Mouse (Mus musculus): ENCODE data around the gene Phka2.

Gene Phka2

DNA sequence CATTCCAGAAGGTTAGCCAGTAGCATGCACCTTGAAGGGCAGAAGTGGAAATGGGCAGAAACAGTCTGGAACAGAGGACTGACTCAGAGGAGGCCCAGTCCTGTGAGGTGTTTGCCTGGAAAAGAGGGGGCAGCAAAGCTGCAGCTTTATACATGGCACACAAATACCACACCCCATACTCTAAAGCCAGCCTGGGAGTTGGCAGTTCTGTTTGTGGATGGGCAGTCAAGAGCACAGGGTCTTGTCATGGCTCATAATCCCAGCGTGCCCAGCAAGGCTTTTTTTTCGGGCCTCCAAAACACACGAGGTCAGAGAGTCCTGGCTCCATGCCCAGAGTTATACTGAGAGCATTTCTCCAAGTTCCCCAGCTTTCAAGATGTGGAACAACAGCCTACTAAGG lies 99.1 kb downstream of the Phka2 start:
- no peak for DNase-seq

DNA sequence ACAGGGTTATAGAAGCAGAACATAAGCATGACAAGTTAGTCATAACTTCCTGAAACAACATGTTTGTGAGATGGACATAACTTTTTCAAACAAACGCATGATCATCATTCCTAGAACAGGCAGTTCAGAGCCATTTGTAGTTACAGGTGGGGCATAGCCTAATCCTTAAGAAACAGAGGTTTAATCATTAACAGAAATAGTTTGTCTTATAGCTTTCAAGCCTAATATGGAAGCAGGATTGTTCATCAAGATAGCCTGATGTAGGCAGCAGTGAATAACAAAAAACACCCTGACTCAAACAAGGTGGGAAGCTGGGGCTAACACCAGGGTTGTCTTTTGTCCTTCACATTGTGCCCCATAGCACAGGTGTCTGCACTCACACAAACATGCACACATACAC lies 100.8 kb downstream of the Phka2 start:
- no peak for DNase-seq

DNA sequence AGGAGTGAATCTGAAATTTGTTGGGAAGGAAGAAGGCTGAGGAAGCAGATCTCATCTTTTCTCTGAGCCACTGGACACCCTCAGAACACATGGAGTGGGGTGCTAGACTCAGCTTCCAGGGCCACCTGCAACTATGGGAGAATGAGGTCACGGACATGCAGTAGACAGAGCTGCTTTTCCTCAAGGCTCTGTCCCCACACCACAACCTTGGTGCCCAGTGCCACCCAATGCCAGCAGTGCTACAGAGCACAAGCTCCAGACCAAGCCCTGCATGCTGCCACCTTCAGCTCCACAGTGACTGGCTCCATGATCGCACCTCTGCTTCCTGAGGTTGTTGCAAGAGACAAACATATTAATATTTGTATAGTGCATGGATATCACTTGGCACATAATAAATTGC lies 101.3 kb downstream of the Phka2 start:
- DNase-seq: no peak

DNA sequence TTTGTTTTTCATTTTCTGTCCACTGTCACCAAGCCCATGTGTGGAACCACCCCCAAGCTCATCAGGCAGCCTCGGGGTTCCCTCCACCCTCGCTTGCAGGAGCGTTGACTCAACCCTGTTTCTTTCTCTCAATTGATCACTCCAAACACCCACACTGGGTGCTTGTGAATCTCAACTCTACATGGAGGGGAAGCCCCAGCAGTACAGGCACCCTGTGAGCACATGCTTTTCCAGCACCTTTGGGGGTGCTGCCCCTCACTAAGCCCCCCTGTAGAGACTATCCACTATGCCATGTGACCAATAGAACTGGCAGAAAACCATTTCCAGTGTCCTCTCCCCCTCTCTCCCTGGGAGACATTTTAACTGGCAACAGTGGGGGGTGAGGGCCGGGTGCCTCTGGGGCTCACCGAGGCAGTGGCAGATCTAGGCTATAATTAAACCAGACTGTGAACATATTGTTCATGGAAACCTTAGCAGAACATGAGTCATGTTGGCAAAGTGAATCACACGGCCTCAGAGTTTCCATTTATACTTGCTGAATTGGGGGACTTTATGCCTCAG lies 102.1 kb downstream of the Phka2 start:
- DNase-seq: no peak

DNA sequence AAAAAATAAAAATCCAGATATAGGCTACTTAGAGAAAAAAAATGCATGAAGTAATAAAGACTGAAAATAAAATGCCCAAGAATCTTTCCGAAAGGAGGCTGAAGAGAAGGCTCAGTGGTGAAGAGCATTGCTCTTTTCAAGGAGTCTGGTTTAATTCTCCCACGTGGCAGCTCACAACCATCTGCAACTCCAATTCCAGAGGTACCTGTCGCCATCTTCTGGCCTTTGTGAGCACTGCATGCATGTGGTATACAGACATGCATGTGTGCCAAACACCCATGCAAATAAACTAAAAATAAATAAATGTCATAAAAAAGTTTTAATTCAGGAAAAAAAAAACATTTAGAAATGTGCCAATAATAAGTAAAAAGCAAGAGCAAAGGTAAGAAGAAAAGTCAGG lies 107.9 kb downstream of the Phka2 start:
- DNase-seq: no peak

DNA sequence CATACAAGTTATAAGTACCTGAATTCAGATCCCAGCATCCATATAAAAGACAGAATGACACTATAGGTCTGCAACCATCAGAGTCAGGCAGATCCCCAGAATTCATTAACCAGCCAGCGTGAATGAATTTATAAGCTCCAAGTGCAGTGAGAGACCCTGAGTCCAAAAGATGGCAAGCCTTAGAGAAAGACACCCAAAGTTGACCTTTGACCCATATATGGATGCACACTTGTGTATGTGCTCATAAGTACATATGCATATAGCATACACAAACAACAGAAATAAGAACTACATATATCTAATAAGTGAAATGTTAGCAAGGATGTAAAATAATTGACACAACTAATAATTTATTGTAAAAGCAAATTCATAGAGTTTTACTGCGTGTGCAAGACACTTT lies 108.5 kb downstream of the Phka2 start:
- no peak for DNase-seq

DNA sequence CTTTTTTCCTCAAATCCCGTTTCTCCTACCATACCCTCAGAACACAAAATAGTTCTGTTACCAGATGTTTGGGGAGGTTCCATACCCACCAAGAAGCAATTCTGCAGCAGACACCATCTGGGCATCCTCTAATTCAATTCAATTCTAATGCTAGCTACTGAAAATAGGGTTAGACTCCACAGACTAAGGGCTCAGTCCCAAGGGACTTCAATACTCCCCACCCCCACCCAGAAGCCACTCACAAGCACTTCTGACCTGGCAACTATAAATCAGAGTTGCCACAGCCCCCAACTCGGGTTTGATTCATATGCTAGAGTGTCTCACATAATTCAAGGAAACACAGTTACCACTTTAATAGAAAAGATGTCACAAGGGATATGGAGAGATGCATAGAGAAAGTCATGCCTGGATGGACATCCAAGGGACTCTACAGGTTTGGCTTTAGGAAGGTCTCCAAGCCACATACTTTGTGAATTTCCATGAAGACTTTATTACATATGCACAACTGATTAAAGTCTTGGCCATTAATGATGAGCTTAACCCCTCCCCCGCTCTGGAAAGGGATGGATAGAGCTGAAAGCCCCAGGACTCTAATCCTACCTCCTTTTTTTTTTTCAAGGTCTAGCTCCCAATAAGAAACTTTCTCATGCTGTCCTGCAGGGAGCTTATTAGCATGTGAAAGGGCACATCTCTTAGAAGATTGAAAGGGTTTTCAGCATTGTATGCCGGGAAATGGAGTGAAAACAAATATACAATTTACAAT lies 109.1 kb downstream of the Phka2 start:
- no peak for DNase-seq
